Mouse (Mus musculus) CH12.LX (cell line): ENCODE data around the gene Prkce. TPM values are rescaled to one million over a fixed set of nuclear protein-coding genes. Genes with fewer than 3 reads are reported as not detected.

Experiments used
- DNase-seq: peaks from one replicate; pipeline ENCODE4 v3.0.0-alpha.2; 2013; ENCODE audit errors: extremely low read depth
- H3K27ac ChIP-seq: 2 replicates; pipeline ENCODE4 v1.5.1; 2012; ENCODE audit warnings: low read depth, mild to moderate bottlenecking, control low read depth, moderate library complexity; ENCODE audit not compliant: insufficient read depth
- H3K27me3 ChIP-seq: replicated peaks from 2 replicates; pipeline ENCODE3; 2012; ENCODE audit warnings: inconsistent platforms
- H3K36me3 ChIP-seq, 2 experiments: replicated peaks in 1 of 2; 2 replicates each; pipeline versions ENCODE3 to v1.6.1; 2012; ENCODE audit warnings: inconsistent platforms in 1 of 2, low read length in 1 of 2, mild to moderate bottlenecking in 1 of 2, mixed read lengths in 1 of 2, moderate library complexity in 1 of 2; ENCODE audit not compliant: control insufficient read depth in 1 of 2, insufficient read depth in 1 of 2
- H3K4me1 ChIP-seq, 2 experiments: 2 replicates each; pipeline ENCODE4 v1.6.1; 2012; ENCODE audit warnings: inconsistent platforms in 1 of 2, moderate library complexity in 1 of 2; ENCODE audit not compliant: insufficient read depth in 2 of 2, control insufficient read depth in 1 of 2
- H3K4me2 ChIP-seq: 2 replicates; pipeline ENCODE4 v1.6.1; 2012; ENCODE audit warnings: low read depth, mild to moderate bottlenecking, control low read depth; ENCODE audit not compliant: poor library complexity, insufficient read depth, severe bottlenecking
- H3K4me3 ChIP-seq, 3 experiments: fragments of 150-350 bp in 1 of 3; sonication (generic) in 1 of 3; replicated peaks in 1 of 3; 2 replicates each; pipeline versions ENCODE3 to v1.5.1; 2011 to 2012; ENCODE audit warnings: low read depth in 2 of 3, low read length in 2 of 3, mild to moderate bottlenecking in 2 of 3, moderate library complexity in 2 of 3, control low read depth in 1 of 3, improper control_type of control experiment in 1 of 3, inconsistent platforms in 1 of 3, mixed read lengths in 1 of 3; ENCODE audit not compliant: poor library complexity in 1 of 3
- H3K79me2 ChIP-seq: replicated peaks from 2 replicates; pipeline ENCODE4 v1.6.1; 2012; ENCODE audit warnings: mild to moderate bottlenecking, moderate library complexity; ENCODE audit not compliant: control insufficient read depth, poor library complexity, insufficient read depth, severe bottlenecking; ENCODE audit errors: extremely low read depth
- H3K9ac ChIP-seq: 2 replicates; pipeline ENCODE4 v1.6.1; 2012; ENCODE audit warnings: low read depth, mild to moderate bottlenecking, control low read depth, moderate library complexity; ENCODE audit not compliant: insufficient read depth
- H3K9me3 ChIP-seq: replicated peaks from 2 replicates; pipeline ENCODE3; 2012; ENCODE audit warnings: low read length, inconsistent platforms, mixed read lengths
- BHLHE40 ChIP-seq: IDR thresholded peaks from 2 replicates; pipeline ENCODE4 v1.6.1; 2011; ENCODE audit warnings: mild to moderate bottlenecking, low read depth, low read length, improper control_type of control experiment
- CHD2 ChIP-seq: IDR thresholded peaks from 2 replicates; pipeline ENCODE4 v1.6.1; 2011; ENCODE audit warnings: low read length, improper control_type of control experiment
- CTCF ChIP-seq, 2 experiments: IDR thresholded peaks in 1 of 2; conservative IDR thresholded peaks in 1 of 2; 2 replicates each; pipeline ENCODE4 v1.5.1; 2011 to 2012; ENCODE audit warnings: low read depth in 2 of 2, low read length in 2 of 2, improper control_type of control experiment in 1 of 2, inconsistent platforms in 1 of 2, mild to moderate bottlenecking in 1 of 2, moderate library complexity in 1 of 2
- E2F4 ChIP-seq: IDR thresholded peaks from 2 replicates; pipeline ENCODE4 v1.6.1; 2011; ENCODE audit warnings: low read depth, low read length, improper control_type of control experiment; ENCODE audit not compliant: insufficient replicate concordance
- ELF1 ChIP-seq: IDR thresholded peaks from 2 replicates; pipeline ENCODE4 v1.6.1; 2014; ENCODE audit warnings: low read depth, mild to moderate bottlenecking, inconsistent platforms, low read length, improper control_type of control experiment
- EP300 ChIP-seq: IDR thresholded peaks from 2 replicates; pipeline ENCODE4 v1.6.1; 2011; ENCODE audit warnings: low read length, improper control_type of control experiment
- GABPA ChIP-seq: IDR thresholded peaks from 2 replicates; pipeline ENCODE4 v1.6.1; 2012; ENCODE audit warnings: low read depth, low read length, improper control_type of control experiment, inconsistent platforms; ENCODE audit not compliant: insufficient replicate concordance
- IRF4 ChIP-seq: IDR thresholded peaks from 2 replicates; pipeline ENCODE4 v1.6.1; 2014; ENCODE audit warnings: low read depth, mild to moderate bottlenecking, inconsistent platforms, low read length, improper control_type of control experiment
- JUN ChIP-seq: IDR thresholded peaks from 2 replicates; pipeline ENCODE4 v1.6.1; 2011; ENCODE audit warnings: low read depth, mild to moderate bottlenecking, low read length, improper control_type of control experiment, moderate library complexity; ENCODE audit not compliant: insufficient read depth
- JUND ChIP-seq: conservative IDR thresholded peaks from 2 replicates; pipeline ENCODE4 v1.6.1; 2011; ENCODE audit warnings: low read depth, low read length, improper control_type of control experiment
- KAT2A ChIP-seq: IDR thresholded peaks from 2 replicates; pipeline ENCODE4 v1.6.1; 2012; ENCODE audit warnings: low read length, improper control_type of control experiment, inconsistent platforms; ENCODE audit not compliant: insufficient replicate concordance
- MAFK ChIP-seq: IDR thresholded peaks from 2 replicates; pipeline ENCODE4 v1.6.1; 2011; ENCODE audit warnings: low read length, improper control_type of control experiment; ENCODE audit not compliant: insufficient replicate concordance
- MAZ ChIP-seq: IDR thresholded peaks from 2 replicates; pipeline ENCODE4 v1.6.1; 2012; ENCODE audit warnings: low read depth, mild to moderate bottlenecking, inconsistent platforms, low read length, improper control_type of control experiment, moderate library complexity
- MEF2A ChIP-seq: IDR thresholded peaks from 2 replicates; pipeline ENCODE4 v1.6.1; 2014; ENCODE audit warnings: low read depth, mild to moderate bottlenecking, inconsistent platforms, low read length, improper control_type of control experiment, borderline replicate concordance
- POLR2A ChIP-seq: IDR thresholded peaks from 2 replicates; pipeline ENCODE4 v1.6.1; 2011; ENCODE audit warnings: low read depth, mild to moderate bottlenecking, improper control_type of control experiment, low read length
- RAD21 ChIP-seq: IDR thresholded peaks from 2 replicates; pipeline ENCODE4 v1.6.1; 2011; ENCODE audit warnings: low read depth, mild to moderate bottlenecking, low read length, improper control_type of control experiment, moderate library complexity
- SMC3 ChIP-seq: IDR thresholded peaks from 2 replicates; pipeline ENCODE4 v1.6.1; 2011; ENCODE audit warnings: low read depth, low read length, improper control_type of control experiment
- UBTF ChIP-seq: IDR thresholded peaks from 2 replicates; pipeline ENCODE4 v1.6.1; 2012; ENCODE audit warnings: low read depth, mild to moderate bottlenecking, inconsistent platforms, low read length, improper control_type of control experiment, moderate library complexity
- USF2 ChIP-seq: conservative IDR thresholded peaks from 2 replicates; pipeline ENCODE4 v1.6.1; 2011; ENCODE audit warnings: low read depth, low read length, improper control_type of control experiment
- ZC3H11A ChIP-seq: IDR thresholded peaks from 2 replicates; pipeline ENCODE4 v1.6.1; 2012; ENCODE audit warnings: low read depth, mild to moderate bottlenecking, inconsistent platforms, low read length, improper control_type of control experiment
- ZKSCAN1 ChIP-seq: IDR thresholded peaks from 2 replicates; pipeline ENCODE4 v1.6.1; 2012; ENCODE audit warnings: low read depth, inconsistent platforms, low read length, improper control_type of control experiment, borderline replicate concordance
- ZNF384 ChIP-seq: IDR thresholded peaks from 2 replicates; pipeline ENCODE4 v1.6.1; 2012; ENCODE audit warnings: low read depth, low read length, improper control_type of control experiment, inconsistent platforms
- dilution Hi-C: fragments of 300-500 bp; cut with MboI; formaldehyde crosslinking; loops from 2 replicates; pipeline ENCODE4 v1.14.3; 2020; ENCODE audit warnings: low sequenced_read_pairs; ENCODE audit not compliant: extremely low pct_unique_long_range_greater_than_20kb, extremely low pct_ligation_motif_present
- in situ Hi-C: fragments of 300-500 bp; cut with MboI; formaldehyde crosslinking; loops from 3 replicates; pipeline ENCODE4 v1.14.3; 2019; ENCODE audit warnings: low sequenced_read_pairs, low pct_ligation_motif_present, low pct_unique_long_range_greater_than_20kb, mixed read lengths
- polyA plus RNA-seq: library from polyadenylated mRNA; unstranded; fragments of >175 nt; gene quantifications from 2 replicates; pipeline ENCODE4 v1.2.1, GENCODE M21; 2012; ENCODE audit warnings: low read depth; ENCODE audit not compliant: insufficient read length
- total RNA-seq, 2 experiments: library from RNA; depleted of rRNA; stranded (reverse); fragments of 300-350 nt in 1 of 2; fragments of >200 nt in 1 of 2; gene quantifications; 2 replicates each; pipeline ENCODE4 v1.2.3; 2012 to 2014

Gene Prkce
- total and polyA plus RNA-seq, 3 experiments, result 4.1 to 13.2 (median 11.4) TPM

- H3K9me3 ChIP-seq, result no peaks in the 10 kb centered on the region
- H3K79me2 ChIP-seq, result no peaks in the 10 kb centered on the region; the same call in 1 of the 2 replicates
- H3K4me3 ChIP-seq, result no peak overlapping the region
- H3K9ac ChIP-seq, result no peak overlapping the region
- H3K27ac ChIP-seq, result no peak overlapping the region
- TF ChIP-seq ZNF384 (no peak), POLR2A (no peak), RAD21 (no peak)
- peaks cover 6 to 59% of the 10 kb centered on the region in 2 experiments for H3K4me1 ChIP-seq
- dilution Hi-C loops (no loop called here), in situ Hi-C loops (no loop called here)
- H3K27me3 ChIP-seq, result no peaks in the 10 kb centered on the region
- H3K36me3 ChIP-seq, result peaks cover 0 to 40% of the 10 kb centered on the region in 2 experiments
- no peak overlapping the region for H3K4me2 ChIP-seq
- DNase-seq, result no peak
Measured at GRCm38 (mm10) chr17:86529411-86529810, 361.8 kb downstream of the Prkce start.

- Histone ChIP-seq H3K9ac (no peak overlapping the region), H3K27me3 (no peaks in the 10 kb centered on the region), H3K4me3 (no peak overlapping the region), H3K79me2 (no peaks in the 10 kb centered on the region; the same call in 1 of the 2 replicates), H3K9me3 (no peaks in the 10 kb centered on the region), H3K27ac (no peak overlapping the region), H3K4me2 (no peak overlapping the region), H3K36me3 (peaks cover 0 to 34% of the 10 kb centered on the region in 2 experiments), H3K4me1 (peaks cover 6 to 64% of the 10 kb centered on the region in 2 experiments)
- in situ Hi-C loops (no loop called here), dilution Hi-C loops (no loop called here)
- TF ChIP-seq JUN, result no peak
- DNase-seq, result no peak
Measured at GRCm38 (mm10) chr17:86531231-86531630, 363.6 kb downstream of the Prkce start.

GRCm38 (mm10) chr17:86532783-86533548 is 365.4 kb downstream of the Prkce start:
- Histone ChIP-seq H3K9me3 (no peaks in the 10 kb centered on the region), H3K79me2 (no peaks in the 10 kb centered on the region), H3K27me3 (no peaks in the 10 kb centered on the region), H3K36me3 (peaks cover 0 to 36% of the 10 kb centered on the region in 2 experiments), H3K4me1 (peaks cover 0 to 51% of the 10 kb centered on the region in 2 experiments; a peak in 2 of 4 replicates), H3K9ac (no peak overlapping the region), H3K4me3 (no peak overlapping the region), H3K27ac (no peak overlapping the region), H3K4me2 (no peak overlapping the region)
- in situ Hi-C loops (no loop called here), dilution Hi-C loops (no loop called here)
- TF ChIP-seq ZC3H11A, result no peak
- TF ChIP-seq ZKSCAN1, result no peak
- no peak for TF ChIP-seq USF2
- no peak for TF ChIP-seq UBTF
- no peak for TF ChIP-seq MEF2A
- TF ChIP-seq GABPA, result no peak
- TF ChIP-seq MAZ, result no peak
- TF ChIP-seq CTCF (conservative IDR thresholded peaks at IDR 0.05 in 1 of 2, IDR thresholded peaks at IDR 0.05 in 1 of 2; ENCODE audit: low read depth in 2 of 2, low read length in 2 of 2), result no peak
- TF ChIP-seq MAFK, result no peak
- TF ChIP-seq JUND, result no peak
- no peak for TF ChIP-seq BHLHE40
- no peak for TF ChIP-seq E2F4
- no peak for TF ChIP-seq SMC3
- TF ChIP-seq JUN, result no peak
- TF ChIP-seq IRF4, result no peak
- no peak for TF ChIP-seq EP300
- no peak for TF ChIP-seq CHD2
- no peak for TF ChIP-seq RAD21
- no peak for TF ChIP-seq ELF1
- no peak for TF ChIP-seq KAT2A
- DNase-seq, result peak; percentile 2
